Mouse (Mus musculus) regulatory T cell (primary cell): Measurements from ENCODE around the gene Nxn.

ENCODE experiments used
- in situ Hi-C: fragments of 300-600 bp; cut with MboI, MseI; formaldehyde crosslinking; loops from one replicate; pipeline ENCODE4 v1.15.1; 2025; ENCODE audit warnings: high pct_unique_total_duplicates

Gene Nxn

GRCm38 (mm10) chr11:76401398-76401797 is 2.5 kb upstream of the Nxn start:
- in situ Hi-C loops = no loop called here

DNA sequence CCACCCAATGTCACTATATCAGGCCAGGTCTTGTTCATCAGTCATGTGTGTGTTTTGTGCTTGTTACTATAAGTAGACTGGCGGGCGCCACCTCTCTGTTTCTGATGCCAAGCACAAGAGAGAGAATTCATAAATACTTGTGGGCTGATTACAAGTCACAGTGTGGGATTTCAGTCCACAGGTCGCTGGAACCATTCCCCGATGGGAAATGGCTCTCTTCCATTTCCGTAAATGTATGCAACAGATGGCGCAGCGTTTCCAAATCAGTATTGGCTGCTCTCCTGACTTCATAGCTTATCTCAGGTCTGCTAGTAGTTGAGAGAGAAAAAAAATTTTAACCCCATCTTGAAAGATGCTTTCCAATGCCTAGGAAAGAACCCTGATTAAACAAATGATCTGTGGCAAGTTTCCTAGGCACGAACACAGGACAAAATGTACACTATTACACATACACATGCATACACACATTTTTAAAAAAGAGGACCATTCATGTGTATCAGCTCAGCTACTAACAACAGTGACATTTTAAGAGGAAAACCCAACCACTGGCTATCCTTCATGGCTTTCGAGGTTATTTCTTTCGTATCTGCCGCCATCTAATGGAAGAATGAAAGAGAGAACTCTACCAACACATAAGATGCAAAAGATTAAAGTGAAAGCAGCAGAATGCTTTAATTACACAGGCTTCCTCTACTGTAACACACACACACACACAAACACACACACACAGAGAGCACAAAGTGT is 819 bp upstream of the Nxn start:
- in situ Hi-C loops = no loop called here

DNA sequence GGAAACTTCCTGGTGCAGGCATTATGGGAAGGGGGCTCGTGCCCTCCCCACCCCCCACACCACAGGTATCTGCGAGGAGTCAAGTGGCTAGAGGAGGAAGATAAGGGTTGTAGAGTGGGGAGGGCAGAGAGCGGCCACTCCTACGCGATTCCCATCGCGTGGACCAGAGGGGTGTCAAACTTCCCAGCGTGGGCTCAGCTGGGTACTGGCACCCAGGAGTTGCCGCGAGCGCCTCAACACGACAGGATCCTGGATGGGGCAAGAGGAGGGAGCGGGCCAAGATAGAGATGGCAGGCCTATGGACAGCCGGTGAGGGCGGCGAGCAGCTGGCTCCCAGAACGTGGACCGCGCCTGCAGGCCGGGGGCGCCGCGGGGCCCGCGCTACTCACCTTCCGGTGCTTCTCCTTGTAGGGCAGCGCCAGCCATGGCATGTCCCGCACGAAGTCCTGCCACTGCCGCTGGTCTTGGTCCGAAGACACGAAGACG is 585 bp downstream of the Nxn start:
- in situ Hi-C loops = no loop called here

GRCm38 (mm10) chr11:76397650-76398311 is 1.2 kb downstream of the Nxn start:
- in situ Hi-C loops = no loop called here

- in situ Hi-C loops = no loop called here
These were observed 5.9 kb downstream of the Nxn start for GRCm38 (mm10) chr11:76392996-76393395.

- in situ Hi-C loops = no loop called here
These were observed 6.4 kb downstream of the Nxn start for GRCm38 (mm10) chr11:76392532-76392931.

DNA sequence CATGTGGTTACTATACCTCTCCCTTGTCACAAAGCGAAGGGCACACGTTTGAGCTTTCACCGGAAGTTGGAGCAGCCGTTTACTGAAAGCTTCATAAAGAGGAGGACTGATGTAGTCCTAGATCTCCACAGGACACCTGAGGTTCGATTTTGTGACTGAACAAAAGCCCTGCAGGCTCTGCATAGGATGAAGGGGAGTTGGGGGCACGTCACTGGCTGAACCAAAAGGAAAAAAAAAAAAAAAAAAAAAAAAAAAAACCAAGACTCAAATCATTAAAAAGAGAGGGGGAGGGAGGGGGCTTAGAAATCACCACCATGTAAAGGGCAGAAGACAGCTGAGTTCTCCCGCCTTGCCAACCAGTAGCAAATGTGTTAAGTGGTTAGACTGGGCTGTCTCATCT is 10.2 kb downstream of the Nxn start:
- in situ Hi-C loops = no loop called here

GRCm38 (mm10) chr11:76387097-76387496 is 11.8 kb downstream of the Nxn start:
- in situ Hi-C loops = no loop called here

- in situ Hi-C loops = no loop called here
These were observed 13.2 kb downstream of the Nxn start for GRCm38 (mm10) chr11:76385746-76386145.

- in situ Hi-C loops = no loop called here
These were observed 13.9 kb downstream of the Nxn start for GRCm38 (mm10) chr11:76385017-76385416.

DNA sequence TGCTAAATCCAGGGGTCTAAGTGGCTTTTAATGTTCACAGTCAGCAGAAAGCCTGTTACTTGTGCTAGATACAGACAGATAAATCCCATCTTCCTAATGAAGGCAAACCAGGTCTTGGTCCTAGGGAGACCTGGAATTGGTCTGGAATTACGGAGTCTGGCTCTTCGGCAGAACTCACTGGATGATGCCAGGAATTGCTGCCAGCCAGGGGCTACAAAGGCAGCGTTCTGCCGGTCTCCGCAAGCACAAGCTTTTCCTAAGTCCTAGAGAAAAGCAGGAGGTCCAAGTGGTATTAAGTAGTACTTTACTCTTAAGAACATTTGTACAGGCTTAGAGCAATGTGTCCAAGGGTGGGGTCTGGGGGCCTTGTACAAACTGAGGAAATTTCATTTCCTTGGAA is 14.6 kb downstream of the Nxn start:
- in situ Hi-C loops = no loop called here

- in situ Hi-C loops = no loop called here
These were observed 16.1 kb downstream of the Nxn start for GRCm38 (mm10) chr11:76382711-76383324.

GRCm38 (mm10) chr11:76381201-76381885 is 17.6 kb downstream of the Nxn start:
- in situ Hi-C loops = no loop called here

GRCm38 (mm10) chr11:76379921-76380544 is 18.9 kb downstream of the Nxn start:
- in situ Hi-C loops = no loop called here

- in situ Hi-C loops = no loop called here
These were observed 22.5 kb downstream of the Nxn start for GRCm38 (mm10) chr11:76376425-76376824.

- in situ Hi-C loops = no loop called here
These were observed 24.3 kb downstream of the Nxn start for GRCm38 (mm10) chr11:76374491-76375185.

DNA sequence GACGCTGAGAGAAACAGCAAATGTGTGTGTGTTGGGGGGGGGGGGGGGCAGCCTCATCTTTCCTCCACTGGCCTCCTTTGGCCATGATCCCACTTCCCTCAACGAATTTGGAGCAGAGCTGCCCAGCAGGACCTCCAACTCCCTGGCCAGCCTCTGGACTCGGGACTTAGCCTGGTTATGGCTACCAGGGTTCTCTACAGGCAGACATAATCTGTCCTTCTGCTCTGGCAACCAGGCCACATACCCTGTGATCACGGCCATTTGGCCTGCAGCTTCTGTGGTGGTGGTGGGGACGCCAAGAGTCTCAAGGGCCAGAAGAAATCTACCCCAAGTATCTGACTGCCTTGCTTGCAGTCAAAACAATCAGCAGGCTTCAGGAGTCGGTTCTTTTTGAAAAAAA is 26.4 kb downstream of the Nxn start:
- in situ Hi-C loops = no loop called here

DNA sequence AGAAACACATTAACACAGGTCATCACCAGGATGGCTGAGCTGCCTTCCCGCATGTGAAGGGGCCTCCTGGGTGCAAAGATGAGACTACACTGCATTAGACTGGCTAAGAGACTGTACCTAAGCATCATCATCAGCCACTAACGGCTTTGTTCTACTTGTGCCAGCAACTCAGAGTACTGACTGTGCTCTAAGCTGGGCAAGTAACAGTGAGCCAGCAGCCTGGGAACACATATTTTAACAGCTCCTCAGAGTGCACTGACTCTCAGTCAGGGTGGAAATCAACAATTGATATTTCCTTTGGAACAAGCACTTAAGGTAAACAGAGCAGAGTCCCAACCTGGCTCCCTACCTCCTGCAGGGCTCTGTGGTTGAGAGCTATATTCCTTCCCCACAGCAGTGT is 26.8 kb downstream of the Nxn start:
- in situ Hi-C loops = no loop called here

GRCm38 (mm10) chr11:76370491-76370890 is 28.4 kb downstream of the Nxn start:
- in situ Hi-C loops = no loop called here

- in situ Hi-C loops = no loop called here
These were observed 32.2 kb downstream of the Nxn start for GRCm38 (mm10) chr11:76366720-76367119.

DNA sequence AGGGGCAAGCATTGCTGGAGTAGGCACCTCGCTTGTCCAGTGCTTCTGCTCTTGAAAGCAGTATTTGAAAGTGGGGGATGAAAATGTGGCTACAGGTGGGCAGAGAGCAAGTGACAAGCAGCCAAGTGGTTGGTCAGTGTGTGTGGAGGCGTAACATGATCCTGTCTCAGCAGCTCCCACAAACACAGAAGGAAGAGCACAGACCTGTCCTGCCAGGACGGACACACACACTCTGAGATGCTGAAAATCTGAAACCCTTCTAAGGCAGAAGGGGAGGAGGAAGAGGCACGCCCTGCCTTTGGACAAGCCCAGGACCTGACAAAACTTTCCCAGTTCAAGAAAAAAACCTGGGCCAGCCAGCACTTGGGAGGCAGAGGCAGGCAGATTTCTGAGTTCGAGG is 34.9 kb downstream of the Nxn start:
- in situ Hi-C loops = no loop called here
